Mouse (Mus musculus) cerebellum, postnatal 36 days (tissue): ENCODE data around the gene Ebi3.
"Not testable (repeated sequence)": the region's sequence is repeated elsewhere in the genome, so short reads cannot be mapped to it uniquely, and the experiment has no call there.

Source experiments
- DNase-seq, 2 experiments: peaks; one replicate each; pipeline ENCODE4 v3.0.0; 2021 to 2022; ENCODE audit warnings: mixed read lengths in 2 of 2

Ebi3 gene

GRCm38 (mm10) chr17:55952447-55953027 is at the start of gene Ebi3:
Ebi3 (plus strand) TSS chr17:55952640.
- no peak for DNase-seq

GRCm38 (mm10) chr17:55903087-55903486 is 49.4 kb upstream of the Ebi3 start:
- no peak for DNase-seq

- DNase-seq = no peak
Measured at GRCm38 (mm10) chr17:55903687-55904086, 48.8 kb upstream of the Ebi3 start.

GRCm38 (mm10) chr17:55904131-55904530 is 48.3 kb upstream of the Ebi3 start:
- no peak for DNase-seq

- DNase-seq = no peak
Measured at GRCm38 (mm10) chr17:55906669-55907068, 45.8 kb upstream of the Ebi3 start.

GRCm38 (mm10) chr17:55931553-55932502 is 20.6 kb upstream of the Ebi3 start:
- peak; percentile 49 to 63 for DNase-seq

- no peak for DNase-seq
Measured at GRCm38 (mm10) chr17:55932635-55933034, 19.8 kb upstream of the Ebi3 start.

GRCm38 (mm10) chr17:55933191-55933590 is 19.2 kb upstream of the Ebi3 start:
- DNase-seq = no peak

- not testable (repeated sequence) for DNase-seq
Measured at GRCm38 (mm10) chr17:55944387-55944865, 8.0 kb upstream of the Ebi3 start.

- DNase-seq = peak; percentile 94 to 96
Measured at GRCm38 (mm10) chr17:55944866-55945682, 7.4 kb upstream of the Ebi3 start.

GRCm38 (mm10) chr17:55945696-55946095 is 6.7 kb upstream of the Ebi3 start:
- DNase-seq = peak in 1 of 2 experiments; percentile 35

GRCm38 (mm10) chr17:55948647-55949046 is 3.8 kb upstream of the Ebi3 start:
- DNase-seq = no peak

- DNase-seq = no peak
Measured at GRCm38 (mm10) chr17:55949400-55949799, 3.0 kb upstream of the Ebi3 start, which contains the start of gene Zfp119b. Zfp119b (minus strand) TSS chr17:55949500.

- DNase-seq = no peak
Measured at GRCm38 (mm10) chr17:55950601-55951000, 1.8 kb upstream of the Ebi3 start.

- no peak for DNase-seq
Measured at GRCm38 (mm10) chr17:55952041-55952440, 399 bp upstream of the Ebi3 start.

- DNase-seq = no peak
Measured at GRCm38 (mm10) chr17:55953751-55954150, 1.3 kb downstream of the Ebi3 start.

GRCm38 (mm10) chr17:55954229-55954628 is 1.8 kb downstream of the Ebi3 start:
- DNase-seq = no peak

GRCm38 (mm10) chr17:55956129-55956528 is 3.7 kb downstream of the Ebi3 start:
- DNase-seq = peak; percentile 85 to 91

- DNase-seq = no peak
Measured at GRCm38 (mm10) chr17:55956591-55956990, 4.2 kb downstream of the Ebi3 start.

- DNase-seq = peak; percentile 83 to 86
Measured at GRCm38 (mm10) chr17:55957168-55957567, 4.7 kb downstream of the Ebi3 start.

- no peak for DNase-seq
Measured at GRCm38 (mm10) chr17:55957726-55958583, 5.5 kb downstream of the Ebi3 start.

GRCm38 (mm10) chr17:55958584-55958886 is 6.1 kb downstream of the Ebi3 start:
- no peak for DNase-seq
